Mouse (Mus musculus) spleen, embryonic (tissue): ENCODE measurements around the gene H2-T3.
"Not testable (repeated sequence)": the region's sequence is repeated elsewhere in the genome, so short reads cannot be mapped to it uniquely, and the experiment has no call there.

Experiments
- CTCF ChIA-PET: fragments of 350-600 bp; sonication (Branson Sonifier 250); formaldehyde crosslinking; loops from one replicate; lab custom pipeline; 2022; lab: Charles Lee

The H2-T3 gene

GRCm38 (mm10) chr17:36190169-36190507, at the start of gene H2-T3:
H2-T3 (minus strand) TSS chr17:36190287.
- CTCF ChIA-PET = no interaction called here

- CTCF ChIA-PET = interaction anchor here (1.0 kb wide), 1 partner anchor 9 kb away, joined by 4 read pairs; no protein-coding TSS in a partner anchor
These were observed 47.3 kb upstream of the H2-T3 start for GRCm38 (mm10) chr17:36237321-36237921.

GRCm38 (mm10) chr17:36235300-36235699, 45.2 kb upstream of the H2-T3 start:
- CTCF ChIA-PET = not testable (repeated sequence)

- CTCF ChIA-PET = interaction anchor here (0.5 kb wide), 1 partner anchor 9 kb away, joined by 5 read pairs; no protein-coding TSS in a partner anchor
These were observed 43.5 kb upstream of the H2-T3 start for GRCm38 (mm10) chr17:36233572-36233971.

GRCm38 (mm10) chr17:36231318-36231717, 41.2 kb upstream of the H2-T3 start:
- CTCF ChIA-PET = no interaction called here

- CTCF ChIA-PET = interaction anchor here (1.2 kb wide), 1 partner anchor 8 kb away, joined by 4 read pairs; no protein-coding TSS in a partner anchor
These were observed 39.0 kb upstream of the H2-T3 start for GRCm38 (mm10) chr17:36229046-36229445.

GRCm38 (mm10) chr17:36226921-36227320, 36.8 kb upstream of the H2-T3 start:
- CTCF ChIA-PET = no interaction called here

- CTCF ChIA-PET = no interaction called here
These were observed 35.2 kb upstream of the H2-T3 start for GRCm38 (mm10) chr17:36225231-36225824.

- CTCF ChIA-PET = no interaction called here
These were observed 34.4 kb upstream of the H2-T3 start for GRCm38 (mm10) chr17:36224451-36224850.

- CTCF ChIA-PET = interaction anchor here (0.5 kb wide), 1 partner anchor 12 kb away, joined by 3 read pairs; no protein-coding TSS in a partner anchor
These were observed 28.6 kb upstream of the H2-T3 start for GRCm38 (mm10) chr17:36218594-36219155.

- CTCF ChIA-PET = interaction anchor here (0.6 kb wide), 1 partner anchor 303 kb away, joined by 3 read pairs; no protein-coding TSS in a partner anchor
These were observed 25.5 kb upstream of the H2-T3 start for GRCm38 (mm10) chr17:36215586-36215985.

GRCm38 (mm10) chr17:36206846-36207245, 16.8 kb upstream of the H2-T3 start:
- CTCF ChIA-PET = interaction anchor here (0.6 to 0.7 kb wide), 2 partner anchors 12 to 482 kb away, joined by 3 to 4 read pairs; no protein-coding TSS in a partner anchor

GRCm38 (mm10) chr17:36205862-36206261, 15.8 kb upstream of the H2-T3 start:
- CTCF ChIA-PET = no interaction called here

- CTCF ChIA-PET = no interaction called here
These were observed 15.4 kb upstream of the H2-T3 start for GRCm38 (mm10) chr17:36205456-36205855.

- CTCF ChIA-PET = no interaction called here
These were observed 11.8 kb upstream of the H2-T3 start for GRCm38 (mm10) chr17:36201851-36202250.

GRCm38 (mm10) chr17:36198317-36198716, 8.2 kb upstream of the H2-T3 start:
- CTCF ChIA-PET = no interaction called here

- CTCF ChIA-PET = interaction anchor here (1.1 kb wide), 1 partner anchor 84 kb away, joined by 3 read pairs; no protein-coding TSS in a partner anchor
These were observed 4.4 kb upstream of the H2-T3 start for GRCm38 (mm10) chr17:36194471-36194870.

- CTCF ChIA-PET = interaction anchor here (1.1 kb wide), 1 partner anchor 83 kb away, joined by 3 read pairs; no protein-coding TSS in a partner anchor
These were observed 3.6 kb upstream of the H2-T3 start for GRCm38 (mm10) chr17:36193546-36194141.

GRCm38 (mm10) chr17:36192371-36192770, 2.3 kb upstream of the H2-T3 start:
- CTCF ChIA-PET = no interaction called here

- CTCF ChIA-PET = no interaction called here
These were observed 457 bp downstream of the H2-T3 start for GRCm38 (mm10) chr17:36189491-36190168.

- CTCF ChIA-PET = no interaction called here
These were observed 2.5 kb downstream of the H2-T3 start for GRCm38 (mm10) chr17:36187540-36187939.

- CTCF ChIA-PET = no interaction called here
These were observed 7.9 kb downstream of the H2-T3 start for GRCm38 (mm10) chr17:36182212-36182611.
